Mouse (Mus musculus): ENCODE results near the gene Stum.

DNA sequence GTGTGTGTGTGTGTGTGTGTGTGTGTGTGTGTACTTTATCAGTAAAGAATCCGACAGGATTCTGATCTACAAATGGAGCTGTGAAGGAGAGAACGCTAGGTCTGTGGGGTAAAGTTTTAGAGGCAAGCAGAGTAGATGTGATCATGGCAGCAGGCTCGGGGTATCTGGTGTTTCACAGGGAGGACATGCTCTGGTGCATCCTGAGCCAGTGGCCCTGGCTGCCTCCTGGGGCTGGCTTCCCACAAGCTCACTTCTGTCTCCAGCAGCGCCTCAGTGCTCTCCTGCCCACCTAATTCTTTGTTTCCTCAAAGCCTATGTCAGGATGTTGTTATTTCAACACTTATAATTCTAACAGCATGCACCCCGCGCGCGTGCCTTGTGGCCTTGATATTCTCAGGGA lies 2.0 kb downstream of the Stum start:
- TF ChIP-seq CTCF (conservative IDR thresholded peaks at IDR 0.05; ENCODE audit: insufficient read depth, insufficient read length, low read depth, low read length) (no peak), POLR2A (IDR thresholded peaks at IDR 0.05; ENCODE audit: low read depth, low read length) (no peak)

All from kidney, adult 2 months (tissue).